Mouse (Mus musculus) MEL (cell line): ENCODE measurements at regions not wholly inside any gene's neighbourhood (a gene's known extent, or its start where the extent isn't known, plus 50 kb on each side); places are given as distances from the start of the nearest gene placed in this dataset.

Source experiments
- DNase-seq: peaks from one replicate; pipeline ENCODE4 v3.0.0; 2011; ENCODE audit warnings: low read depth, low spot score
- H3K27ac ChIP-seq: 2 replicates; pipeline ENCODE4 v1.5.1; 2012; ENCODE audit warnings: low read depth, mild to moderate bottlenecking, control low read depth, low read length, moderate library complexity; ENCODE audit not compliant: control insufficient read depth
- H3K27me3 ChIP-seq, 2 experiments: fragments of 150-350 bp in 1 of 2; sonication (generic) in 1 of 2; 2 replicates each; pipeline ENCODE4 v1.6.1; 2012; ENCODE audit warnings: low read length in 2 of 2, mild to moderate bottlenecking in 2 of 2, improper control_type of control experiment in 1 of 2, moderate library complexity in 1 of 2; ENCODE audit not compliant: insufficient read depth in 2 of 2, control insufficient read depth in 1 of 2
- H3K36me3 ChIP-seq, 2 experiments: 2 replicates each; pipeline ENCODE4 v1.6.1; 2012 to 2014; ENCODE audit warnings: low read length in 2 of 2, improper control_type of control experiment in 1 of 2, inconsistent platforms in 1 of 2, mild to moderate bottlenecking in 1 of 2; ENCODE audit not compliant: insufficient read depth in 2 of 2, control insufficient read depth in 1 of 2
- H3K4me1 ChIP-seq, 2 experiments: fragments of 150-350 bp in 1 of 2; sonication (generic) in 1 of 2; 2 replicates each; pipeline ENCODE4 v1.6.1; 2012; ENCODE audit warnings: low read length in 2 of 2, improper control_type of control experiment in 1 of 2, mild to moderate bottlenecking in 1 of 2; ENCODE audit not compliant: insufficient read depth in 2 of 2, control insufficient read depth in 1 of 2
- H3K4me3 ChIP-seq, 2 experiments: fragments of 150-350 bp in 1 of 2; sonication (generic) in 1 of 2; 2 replicates each; pipeline ENCODE4 v1.5.1; 2012; ENCODE audit warnings: low read depth in 2 of 2, low read length in 2 of 2, mild to moderate bottlenecking in 2 of 2, moderate library complexity in 2 of 2, control low read depth in 1 of 2, improper control_type of control experiment in 1 of 2; ENCODE audit not compliant: control insufficient read depth in 1 of 2, insufficient read depth in 1 of 2
- H3K79me2 ChIP-seq: 2 replicates; pipeline ENCODE4 v1.6.1; 2012; ENCODE audit warnings: mild to moderate bottlenecking, low read length, moderate library complexity; ENCODE audit not compliant: control insufficient read depth, poor library complexity, insufficient read depth
- H3K9ac ChIP-seq: 2 replicates; pipeline ENCODE4 v1.6.1; 2012; ENCODE audit warnings: low read depth, mild to moderate bottlenecking, control low read depth, low read length, moderate library complexity; ENCODE audit not compliant: control insufficient read depth, poor library complexity, severe bottlenecking
- H3K9me3 ChIP-seq: fragments of 150-350 bp; sonication (generic); replicated peaks from 2 replicates; pipeline ENCODE4 v1.6.1; 2012; ENCODE audit warnings: mild to moderate bottlenecking, low read length, improper control_type of control experiment, moderate library complexity; ENCODE audit not compliant: insufficient read depth
- BHLHE40 ChIP-seq: IDR thresholded peaks from 2 replicates; pipeline ENCODE4 v1.6.1; 2012; ENCODE audit warnings: low read depth, mild to moderate bottlenecking, inconsistent platforms, low read length, improper control_type of control experiment, borderline replicate concordance
- CHD2 ChIP-seq: IDR thresholded peaks from 2 replicates; pipeline ENCODE4 v1.6.1; 2011; ENCODE audit warnings: low read length, improper control_type of control experiment
- ELF1 ChIP-seq: IDR thresholded peaks from 2 replicates; pipeline ENCODE4 v1.6.1; 2014; ENCODE audit warnings: low read depth, mild to moderate bottlenecking, inconsistent platforms, low read length, improper control_type of control experiment, moderate library complexity
- ETS1 ChIP-seq: IDR thresholded peaks from 2 replicates; pipeline ENCODE4 v1.6.1; 2012; ENCODE audit warnings: low read depth, mild to moderate bottlenecking, inconsistent platforms, low read length, improper control_type of control experiment, moderate library complexity
- GATA1 ChIP-seq: IDR thresholded peaks from 2 replicates; pipeline ENCODE4 v1.6.1; 2011; ENCODE audit warnings: low read depth, low read length, improper control_type of control experiment
- KAT2A ChIP-seq: conservative IDR thresholded peaks from 2 replicates; pipeline ENCODE4 v1.6.1; 2012; ENCODE audit warnings: low read depth, low read length, improper control_type of control experiment, inconsistent platforms
- MAX ChIP-seq: IDR thresholded peaks from 2 replicates; pipeline ENCODE4 v1.6.1; 2011; ENCODE audit warnings: low read length, improper control_type of control experiment
- MXI1 ChIP-seq: IDR thresholded peaks from 2 replicates; pipeline ENCODE4 v1.6.1; 2011; ENCODE audit warnings: mild to moderate bottlenecking, low read depth, low read length, improper control_type of control experiment
- MYB ChIP-seq: IDR thresholded peaks from 2 replicates; pipeline ENCODE4 v1.6.1; 2011; ENCODE audit warnings: mild to moderate bottlenecking, low read depth, low read length, improper control_type of control experiment
- MYC ChIP-seq: IDR thresholded peaks from 2 replicates; pipeline ENCODE4 v1.6.1; 2011; ENCODE audit warnings: low read depth, mild to moderate bottlenecking, low read length, improper control_type of control experiment, moderate library complexity
- POLR2A ChIP-seq, 2 experiments: IDR thresholded peaks; 2 replicates each; pipeline ENCODE4 v1.6.1; 2011 to 2012; ENCODE audit warnings: low read length in 2 of 2, mild to moderate bottlenecking in 2 of 2, control low read depth in 1 of 2, improper control_type of control experiment in 1 of 2, low read depth in 1 of 2, moderate library complexity in 1 of 2; ENCODE audit not compliant: control insufficient read depth in 1 of 2, insufficient read depth in 1 of 2, poor library complexity in 1 of 2
- POLR2AphosphoS5 ChIP-seq: IDR thresholded peaks from 2 replicates; pipeline ENCODE4 v1.6.1; 2012; ENCODE audit warnings: low read depth, borderline replicate concordance, mild to moderate bottlenecking, inconsistent platforms, low read length, moderate library complexity, mixed read lengths
- RCOR1 ChIP-seq: IDR thresholded peaks from 2 replicates; pipeline ENCODE4 v1.6.1; 2012; ENCODE audit warnings: low read depth, mild to moderate bottlenecking, inconsistent platforms, low read length, improper control_type of control experiment
- SMC3 ChIP-seq: IDR thresholded peaks from 2 replicates; pipeline ENCODE4 v1.6.1; 2011; ENCODE audit warnings: low read depth, low read length, improper control_type of control experiment
- TAL1 ChIP-seq: IDR thresholded peaks from 2 replicates; pipeline ENCODE4 v1.6.1; 2012; ENCODE audit warnings: mild to moderate bottlenecking, inconsistent platforms, low read length, moderate library complexity, mixed read lengths
- TCF12 ChIP-seq: IDR thresholded peaks from 2 replicates; pipeline ENCODE4 v1.6.1; 2014; ENCODE audit warnings: low read depth, mild to moderate bottlenecking, inconsistent platforms, low read length, improper control_type of control experiment, moderate library complexity
- UBTF ChIP-seq: IDR thresholded peaks from 2 replicates; pipeline ENCODE4 v1.6.1; 2012; ENCODE audit warnings: low read depth, mild to moderate bottlenecking, inconsistent platforms, low read length, improper control_type of control experiment, moderate library complexity, borderline replicate concordance; ENCODE audit not compliant: insufficient read depth
- USF1 ChIP-seq: IDR thresholded peaks from 2 replicates; pipeline ENCODE4 v1.6.1; 2014; ENCODE audit warnings: low read depth, mild to moderate bottlenecking, inconsistent platforms, low read length, improper control_type of control experiment, moderate library complexity
- USF2 ChIP-seq, 2 experiments: IDR thresholded peaks; 2 replicates each; pipeline ENCODE4 v1.6.1; 2011 to 2012; ENCODE audit warnings: improper control_type of control experiment in 2 of 2, low read length in 2 of 2, borderline replicate concordance in 1 of 2, inconsistent platforms in 1 of 2, low read depth in 1 of 2, mild to moderate bottlenecking in 1 of 2; ENCODE audit not compliant: insufficient read depth in 1 of 2
- ZKSCAN1 ChIP-seq: IDR thresholded peaks from 2 replicates; pipeline ENCODE4 v1.6.1; 2012; ENCODE audit warnings: low read depth, mild to moderate bottlenecking, inconsistent platforms, low read length, improper control_type of control experiment, moderate library complexity
- ZMIZ1 ChIP-seq: IDR thresholded peaks from 2 replicates; pipeline ENCODE4 v1.6.1; 2012; ENCODE audit warnings: low read depth, mild to moderate bottlenecking, inconsistent platforms, low read length, improper control_type of control experiment, moderate library complexity

- H3K27me3 ChIP-seq, result no peaks in the 10 kb centered on the region
- TF ChIP-seq USF1, result no peak
- TF ChIP-seq KAT2A, result no peak
- no peak for TF ChIP-seq GATA1
- TF ChIP-seq RCOR1, result no peak
- no peak for TF ChIP-seq TCF12
- TF ChIP-seq CHD2, result no peak
- no peak for TF ChIP-seq MAX
- no peak for TF ChIP-seq ELF1
- TF ChIP-seq POLR2AphosphoS5, result no peak
- no peak for TF ChIP-seq UBTF
- no peak for TF ChIP-seq MXI1
- no peak for TF ChIP-seq USF2 (IDR thresholded peaks at IDR 0.05; ENCODE audit: borderline replicate concordance in 1 of 2, insufficient read depth in 1 of 2, low read depth in 1 of 2, low read length in 2 of 2)
- TF ChIP-seq BHLHE40, result no peak
- H3K4me1 ChIP-seq, result no peaks in the 10 kb centered on the region
- DNase-seq, result no peak
- no peaks in the 10 kb centered on the region for H3K79me2 ChIP-seq
- no peaks in the 10 kb centered on the region for H3K36me3 ChIP-seq
- H3K27ac ChIP-seq, result no peak overlapping the region
- no peak overlapping the region for H3K4me3 ChIP-seq
- H3K9me3 ChIP-seq, result no peaks in the 10 kb centered on the region
- H3K9ac ChIP-seq, result no peak overlapping the region
Observed at GRCm38 (mm10) chr10:42110704-42111103, 92.5 kb upstream of the Armc2 start.

- Histone ChIP-seq H3K27me3 (no peaks in the 10 kb centered on the region; a peak in 1 of 4 replicates), H3K27ac (no peak overlapping the region), H3K9ac (no peak overlapping the region), H3K4me1 (no peaks in the 10 kb centered on the region), H3K36me3 (no peaks in the 10 kb centered on the region), H3K9me3 (no peaks in the 10 kb centered on the region), H3K4me3 (no peak overlapping the region), H3K79me2 (no peaks in the 10 kb centered on the region)
- DNase-seq, result no peak
- TF ChIP-seq ZKSCAN1 (no peak), TAL1 (no peak), MAX (no peak), MYB (no peak), SMC3 (no peak), CHD2 (no peak), KAT2A (no peak), TCF12 (no peak), ZMIZ1 (no peak), POLR2A (IDR thresholded peaks at IDR 0.05; ENCODE audit: control insufficient read depth in 1 of 2, insufficient read depth in 1 of 2, low read depth in 1 of 2, low read length in 2 of 2, poor library complexity in 1 of 2) (no peak), MYC (no peak), UBTF (no peak), ETS1 (no peak)
- TF ChIP-seq, all 39 proteins: peak for 0
Observed at GRCm38 (mm10) chr10:42108294-42109014, 90.2 kb upstream of the Armc2 start.
